9 mouse cellular contexts compared by ENCODE assay signal in the genomic region with DNA sequence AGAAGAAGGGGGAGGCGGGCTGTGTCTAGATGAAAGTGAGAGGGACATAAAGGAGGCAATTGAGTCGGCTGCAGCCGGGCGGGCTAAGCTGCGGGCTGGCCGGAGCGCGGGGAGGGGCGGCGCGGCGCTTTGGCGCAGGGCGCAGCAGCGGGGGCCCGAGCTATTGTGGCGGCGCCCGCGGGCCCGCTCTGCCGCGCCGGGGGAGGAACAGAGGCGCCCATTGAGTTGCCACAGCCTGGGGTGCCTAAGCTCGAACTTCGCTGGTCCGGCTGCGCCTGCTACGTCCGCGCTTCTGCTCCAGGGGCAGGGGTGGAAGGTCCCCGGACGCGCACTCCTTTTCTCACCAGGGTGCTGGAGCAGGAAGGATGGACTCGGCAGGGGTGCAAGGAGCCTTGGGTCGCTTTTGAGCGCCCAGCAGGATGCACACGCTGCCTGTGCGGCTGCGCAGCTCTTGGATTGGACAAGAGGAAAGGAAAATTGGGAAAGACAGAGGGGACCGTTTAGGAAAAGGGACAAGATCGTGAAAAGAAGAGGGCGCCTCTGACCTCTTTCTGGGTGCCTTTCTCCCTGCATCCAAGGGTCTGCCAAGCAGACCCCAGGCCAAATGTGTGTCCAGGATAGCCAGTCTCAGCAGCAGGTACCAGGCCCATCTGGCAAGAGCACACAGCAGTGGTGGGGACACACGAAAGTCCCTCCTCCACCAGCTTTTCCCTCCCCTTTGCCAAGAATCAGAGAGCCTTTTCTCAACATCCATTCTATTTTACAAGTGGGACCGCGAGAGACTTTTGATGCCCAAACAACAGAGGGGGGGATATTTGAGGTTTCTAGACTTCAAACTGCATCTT. TPM values are rescaled to one million over a fixed set of nuclear protein-coding genes. Genes with fewer than 3 reads are reported as not detected.
DNase-seq lines count a peak whose midpoint lies in the region; ATAC-seq and TF ChIP-seq lines count a peak whose summit lies in the region.
"Had no signal": no experiment of that assay in that cellular context is flagged by ENCODE, and none has a peak within 500 bp of the region (broad histone marks: within the 10 kb centered on the region; RNA-seq: fewer than 3 reads in every experiment).

No protein-coding gene starts in this region.

- peak overlapping the region; percentile 8; the same call in 1 of the 2 replicates for H3K4me3 ChIP-seq in lung, postnatal 0 days (ENCODE audit: low read depth, low read length)
- peak overlapping the region; percentile 62 for H3K4me3 ChIP-seq in embryonic facial prominence, embryonic 14.5 days (ENCODE audit: low read depth, low read length)
- H3K4me3 ChIP-seq in limb, embryonic 11.5 days (ENCODE audit: low read depth, low read length): peak overlapping the region; percentile 23
- H3K4me3 ChIP-seq in thymus, adult 2 months (ENCODE audit: control insufficient read depth, insufficient read depth, low read length): no peak overlapping the region

- H3K9ac ChIP-seq in lung, postnatal 0 days (replicated peaks; ENCODE audit: low read depth): no peak overlapping the region
- peak overlapping the region; percentile 87 for H3K9ac ChIP-seq in embryonic facial prominence, embryonic 14.5 days (ENCODE audit: low read depth, low read length)
- H3K9ac ChIP-seq in limb, embryonic 11.5 days (ENCODE audit: low read length): peak overlapping the region; percentile 34; the same call in 1 of the 2 replicates

- H3K36me3 ChIP-seq in lung, postnatal 0 days (ENCODE audit: insufficient read depth, low read length): no peaks in the 10 kb centered on the region
- H3K36me3 ChIP-seq in embryonic facial prominence, embryonic 14.5 days (ENCODE audit: control insufficient read depth, insufficient read depth, low read length): peaks cover 5% of the 10 kb centered on the region; the same call in 1 of the 2 replicates
- H3K36me3 ChIP-seq in limb, embryonic 11.5 days (ENCODE audit: control insufficient read depth, insufficient read depth, low read length): no peaks in the 10 kb centered on the region
- no peaks in the 10 kb centered on the region for H3K36me3 ChIP-seq in thymus, adult 2 months (ENCODE audit: control insufficient read depth, insufficient read depth, low read length)

- H3K9me3 ChIP-seq in lung, postnatal 0 days (ENCODE audit: low read length): no peaks in the 10 kb centered on the region
- no peaks in the 10 kb centered on the region for H3K9me3 ChIP-seq in embryonic facial prominence, embryonic 14.5 days (ENCODE audit: control insufficient read depth, low read length)
- no peaks in the 10 kb centered on the region for H3K9me3 ChIP-seq in limb, embryonic 11.5 days (ENCODE audit: control insufficient read depth, low read length)

- DNase-seq in lung, postnatal 0 days (ENCODE audit: low spot score): no peak
- DNase-seq in lung, adult 18-20 months: no peak
- peak; percentile 62 for DNase-seq in embryonic facial prominence, embryonic 14.5 days (ENCODE audit: low spot score)
- peak; percentile 59 for DNase-seq in limb, embryonic 11.5 days (ENCODE audit: low spot score)
- peak; percentile 18 for DNase-seq in yolk sac, embryonic 10.5 days (ENCODE audit: low spot score)
- no peak for DNase-seq in adrenal gland, postnatal 14 days
- DNase-seq in thymus, adult 2 months: no peak
- DNase-seq: gastrocnemius, postnatal 14 days had no signal

- TF ChIP-seq EP300 in lung, postnatal 0 days (IDR thresholded peaks at IDR 0.05): no peak

- no peak for ATAC-seq in lung, postnatal 0 days
- ATAC-seq in embryonic facial prominence, embryonic 14.5 days (ENCODE audit: low read depth): peak; percentile 64
- ATAC-seq in limb, embryonic 11.5 days (ENCODE audit: insufficient number of reproducible peaks, low FRiP score, low TSS enrichment, low read depth): peak; percentile 44; the same call in 1 of the 2 replicates

- 4% methylated on average over 36 of the region's 47 CpGs for WGBS in lung, postnatal 0 days
- WGBS in embryonic facial prominence, embryonic 14.5 days: 1% methylated on average over 28 of the region's 47 CpGs
- under 1% methylated on average over 46 of the region's 47 CpGs for WGBS in limb, embryonic 11.5 days
- 4% methylated on average over 45 of the region's 47 CpGs for WGBS in thymus, adult 2 months

- no peak overlapping the region for H3K27ac ChIP-seq in lung, postnatal 0 days (ENCODE audit: low read length)
- H3K27ac ChIP-seq in embryonic facial prominence, embryonic 14.5 days (replicated peaks; ENCODE audit: low read depth, low read length): peak overlapping the region; percentile 93
- no peak overlapping the region; the same call in 1 of the 2 replicates for H3K27ac ChIP-seq in limb, embryonic 11.5 days (replicated peaks; ENCODE audit: low read depth, low read length)
- no peak overlapping the region for H3K27ac ChIP-seq in thymus, adult 2 months (ENCODE audit: control insufficient read depth, insufficient read depth, low read length)
- H3K27ac ChIP-seq: macrophage had no signal

- H3K27me3 ChIP-seq in lung, postnatal 0 days (replicated peaks; ENCODE audit: insufficient read depth, low read length): peaks cover 85% of the 10 kb centered on the region
- H3K27me3 ChIP-seq in embryonic facial prominence, embryonic 14.5 days (replicated peaks; ENCODE audit: control insufficient read depth, insufficient read depth, low read length): peaks cover 75% of the 10 kb centered on the region
- H3K27me3 ChIP-seq in limb, embryonic 11.5 days (ENCODE audit: control insufficient read depth, insufficient read depth, low read length): peaks cover 73% of the 10 kb centered on the region
- H3K27me3 ChIP-seq in thymus, adult 2 months (ENCODE audit: control insufficient read depth, insufficient read depth, low read length): peaks cover 15% of the 10 kb centered on the region

- no peak for TF ChIP-seq POLR2A in thymus, adult 2 months (IDR thresholded peaks at IDR 0.05; ENCODE audit: control insufficient read depth, extremely low read depth, insufficient read depth, low read length, poor library complexity)

- no peaks in the 10 kb centered on the region for H3K4me1 ChIP-seq in lung, postnatal 0 days (ENCODE audit: insufficient read depth, low read depth, low read length)
- H3K4me1 ChIP-seq in embryonic facial prominence, embryonic 14.5 days (ENCODE audit: control insufficient read depth, insufficient read depth, low read length): no peaks in the 10 kb centered on the region
- peaks cover 11% of the 10 kb centered on the region for H3K4me1 ChIP-seq in limb, embryonic 11.5 days (ENCODE audit: control insufficient read depth, insufficient read depth, low read length)
- no peaks in the 10 kb centered on the region for H3K4me1 ChIP-seq in thymus, adult 2 months (replicated peaks; ENCODE audit: control insufficient read depth, insufficient read depth, low read length)

- H3K4me2 ChIP-seq in lung, postnatal 0 days (replicated peaks; ENCODE audit: low read depth, low read length): peak overlapping the region; percentile 31; the same call in 1 of the 2 replicates
- peak overlapping the region; percentile 82 for H3K4me2 ChIP-seq in embryonic facial prominence, embryonic 14.5 days (ENCODE audit: low read depth, low read length)
- peak overlapping the region; percentile 45 for H3K4me2 ChIP-seq in limb, embryonic 11.5 days (ENCODE audit: low read depth, severe bottlenecking)

- TF ChIP-seq CTCF in lung, postnatal 0 days (IDR thresholded peaks at IDR 0.05): no peak
- no peak for TF ChIP-seq CTCF in thymus, adult 2 months (IDR thresholded peaks at IDR 0.05; ENCODE audit: borderline replicate concordance, control insufficient read depth, extremely low read depth, insufficient read depth, low read length, poor library complexity)

RNA-seq across cellular contexts. Expression of a gene that starts 7.2 kb away (rescaled TPM):
- polyA plus RNA-seq in lung, postnatal 0 days (2015; fragmentation: Nextera tagmentation; extraction: Ambion mirVana): not detected in 2 replicates
- 9.4 and 12.4 TPM in 2 replicates for polyA plus RNA-seq in embryonic facial prominence, embryonic 14.5 days (2014; fragmentation: Nextera tagmentation; extraction: Ambion mirVana)
- polyA plus RNA-seq in limb, embryonic 11.5 days (2014; fragmentation: Nextera tagmentation; extraction: Ambion mirVana): 5.0 and 5.6 TPM in 2 replicates
- total RNA-seq in adrenal gland, postnatal 14 days (2021): not detected in 2 replicates
- polyA plus RNA-seq in thymus, adult 2 months (2012; rRNA removed): 0.09 and 0.11 TPM in 2 replicates
- total RNA-seq: gastrocnemius, postnatal 14 days had no signal
- polyA plus RNA-seq: macrophage had no signal

Comparison
In these comparisons a context has a peak if more than half of its experiments do, and no peak if none do; other contexts are left out.
1. DNase-seq: peak in embryonic facial prominence, embryonic 14.5 days (single experiment), limb, embryonic 11.5 days (single experiment) and yolk sac, embryonic 10.5 days (single experiment); none in lung, postnatal 0 days (single experiment), lung, adult 18-20 months (0 of 2), adrenal gland, postnatal 14 days (single experiment) and thymus, adult 2 months (single experiment).
2. H3K4me2 ChIP-seq: peak in every context shown above with its lines; median percentile 82 in embryonic facial prominence, embryonic 14.5 days; 45 in limb, embryonic 11.5 days; 31 in lung, postnatal 0 days.